Mouse (Mus musculus) T-helper 2 cell (primary cell): Measurements from ENCODE around the gene Ccdc24.

Source experiments
- in situ Hi-C: fragments of 300-600 bp; cut with MboI, MseI; formaldehyde crosslinking; loops from one replicate; pipeline ENCODE4 v1.15.1; 2025; ENCODE audit warnings: high pct_unique_total_duplicates

Ccdc24 gene

DNA sequence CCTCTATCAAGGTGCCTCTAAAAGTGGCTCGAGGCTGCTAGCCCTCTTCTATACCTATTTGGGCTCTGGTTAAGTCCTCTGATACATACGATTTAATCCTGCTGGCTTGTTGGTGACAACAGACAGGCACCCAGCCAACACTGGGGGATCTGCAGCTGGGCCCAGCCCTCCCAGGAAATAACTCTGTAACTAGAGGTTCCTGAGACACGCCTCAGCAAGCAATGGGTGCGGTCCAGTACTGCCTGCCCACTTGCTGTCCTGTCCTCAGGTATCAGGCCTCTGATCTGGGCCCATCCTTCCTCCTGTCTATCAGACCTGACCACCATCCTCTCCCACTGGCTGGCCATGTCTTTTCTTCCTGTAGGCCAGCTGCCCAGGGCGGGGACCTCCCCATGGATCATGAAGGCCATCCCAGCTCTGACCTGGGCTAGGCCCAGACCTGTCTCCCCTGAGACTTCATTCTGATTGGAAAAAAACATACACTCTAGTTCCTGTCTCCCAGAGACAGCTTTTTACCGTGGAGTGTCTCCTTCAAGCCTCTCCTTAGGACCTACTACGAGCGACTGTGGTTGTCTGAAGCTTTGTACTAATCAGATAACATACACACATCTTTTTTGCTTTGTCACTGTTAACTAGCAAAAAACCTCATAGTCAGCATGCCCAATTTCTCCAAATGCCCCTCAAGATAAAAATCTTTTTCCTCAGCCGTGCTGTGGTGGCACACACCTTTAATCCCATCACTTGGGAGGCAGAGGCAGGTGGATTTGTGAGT lies 40.3 kb downstream of the Ccdc24 start:
- in situ Hi-C loops, result loop anchor here (5.0 kb wide), 1 partner anchor 50 kb away; the partner anchor contains the start of gene B4galt2

DNA sequence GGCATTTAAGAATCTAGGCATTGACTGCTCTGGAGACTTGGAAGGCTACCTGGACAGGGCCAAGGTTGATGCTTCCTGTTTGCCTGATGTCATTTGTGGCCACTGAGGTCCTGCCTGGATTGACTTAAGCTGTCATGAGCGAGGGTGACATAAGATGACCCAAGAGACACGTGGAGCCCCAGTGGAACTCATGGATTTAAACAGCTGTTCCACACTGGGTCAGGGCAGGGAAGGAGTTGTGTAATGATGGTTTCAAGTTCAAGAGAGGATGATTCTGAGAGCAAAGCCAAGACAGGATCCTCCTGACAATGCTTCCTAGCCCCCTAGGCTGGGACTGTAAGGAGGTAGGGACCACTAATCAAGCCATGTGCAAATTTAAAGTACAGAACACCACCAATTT lies 40.9 kb downstream of the Ccdc24 start:
- in situ Hi-C loops, result loop anchor here (5.0 kb wide), 1 partner anchor 51 kb away; the partner anchor contains the start of gene B4galt2

DNA sequence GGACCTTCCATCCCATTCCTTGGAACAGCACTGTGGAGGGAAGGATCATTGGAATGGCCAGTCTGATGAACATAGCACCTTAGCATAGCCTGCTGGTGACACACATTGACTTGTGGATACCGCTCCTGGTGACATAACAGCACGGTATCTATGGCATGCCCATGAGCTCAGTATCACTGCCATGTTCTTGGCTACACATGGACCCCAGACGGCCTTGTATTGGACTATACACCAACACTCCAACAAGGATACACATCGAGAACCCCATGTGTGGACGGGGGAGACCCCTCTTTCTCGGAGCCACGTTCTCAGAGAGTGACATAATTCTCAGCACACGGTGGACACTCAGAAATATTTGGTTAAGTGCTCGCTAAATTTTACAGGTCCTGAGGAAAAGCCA lies 41.6 kb downstream of the Ccdc24 start:
- in situ Hi-C loops, result loop anchor here (5.0 kb wide), 1 partner anchor 52 kb away; the partner anchor contains the start of gene B4galt2

DNA sequence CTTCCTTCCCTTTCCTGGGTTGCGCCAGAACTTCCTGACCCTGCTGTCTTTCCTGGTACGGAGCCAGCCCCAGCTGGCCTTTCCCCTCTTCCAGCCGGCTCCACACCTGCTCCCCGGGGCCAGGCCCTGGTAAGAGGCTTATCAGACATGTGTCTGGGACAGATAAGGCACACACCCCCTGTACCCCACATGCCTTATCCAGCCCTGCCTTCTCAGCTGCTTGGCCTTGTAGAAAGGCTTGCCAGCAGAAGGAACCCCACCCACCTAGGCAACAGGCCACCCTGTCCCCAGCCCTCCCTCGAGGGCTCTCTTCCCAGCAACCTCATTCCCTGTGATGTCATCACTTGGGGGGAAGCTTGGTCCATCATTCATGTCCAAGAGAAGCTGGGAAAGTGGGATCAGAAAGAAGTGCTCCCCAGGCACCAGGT lies 42.2 kb downstream of the Ccdc24 start:
- in situ Hi-C loops, result loop anchor here (5.0 kb wide), 1 partner anchor 52 kb away; the partner anchor contains the start of gene B4galt2

GRCm38 (mm10) chr4:117829260-117830123 lies 42.9 kb downstream of the Ccdc24 start:
- in situ Hi-C loops, result loop anchor here (5.0 kb wide), 1 partner anchor 53 kb away; the partner anchor contains the start of gene B4galt2

- in situ Hi-C loops, result no loop called here
Measured at GRCm38 (mm10) chr4:117828572-117829145, 43.7 kb downstream of the Ccdc24 start.

GRCm38 (mm10) chr4:117818032-117818431 lies 54.3 kb downstream of the Ccdc24 start:
- in situ Hi-C loops, result no loop called here

- in situ Hi-C loops, result no loop called here
Measured at GRCm38 (mm10) chr4:117816776-117817175, 55.6 kb downstream of the Ccdc24 start.
